Mouse (Mus musculus): Measurements from ENCODE around the gene Spns3. TPM values are rescaled to one million over a fixed set of nuclear protein-coding genes. Genes with fewer than 3 reads are reported as not detected.

Spns3 gene
- polyA plus RNA-seq (2014; fragmentation: Illumina TruSeq; extraction: RNeasy Lipid Tissue Mini Kit (QIAGEN cat#74804); ENCODE audit: low read depth, low replicate concordance): not detected

DNA sequence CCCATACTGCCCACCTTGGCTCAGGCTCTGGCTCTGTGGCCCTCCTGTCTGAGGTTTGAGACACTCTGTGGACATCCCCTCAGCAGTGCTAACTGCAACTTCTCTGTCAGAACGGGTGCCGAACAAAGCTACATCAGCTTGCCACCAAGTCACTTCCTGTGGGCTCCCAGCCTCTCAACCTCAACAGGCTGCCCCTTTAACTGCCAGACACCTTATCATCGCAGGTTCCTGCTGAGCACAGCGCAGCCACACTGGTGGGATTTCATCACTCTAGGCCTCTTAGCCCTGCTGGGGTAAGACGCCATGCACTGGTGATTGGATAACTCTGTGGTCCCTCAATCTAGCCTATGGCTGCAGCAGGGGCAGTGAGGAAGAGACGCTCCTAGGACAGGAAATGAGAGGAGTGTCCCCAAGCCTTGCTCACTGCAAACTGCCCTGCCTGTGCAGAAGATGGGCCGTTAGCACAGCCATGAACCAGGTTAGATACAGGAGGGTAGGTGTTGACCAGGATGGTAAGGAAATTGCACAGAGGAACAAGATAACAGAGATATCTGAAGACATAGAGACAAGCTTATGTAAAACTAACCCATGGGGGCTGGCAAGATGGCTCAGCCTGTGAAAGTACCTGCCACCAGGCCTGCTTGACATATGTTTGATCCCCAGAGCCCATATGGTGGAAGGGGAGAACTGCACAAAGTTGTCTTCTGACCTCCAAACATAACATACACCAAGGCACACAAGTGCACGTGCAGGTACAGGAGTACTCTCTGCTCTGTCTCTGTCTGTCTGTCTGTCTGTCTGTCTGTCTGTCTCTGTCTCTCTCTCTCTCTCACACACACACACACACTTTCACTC lies at the start of gene Spns3:
Gene Spns3, minus strand, starts transcription at position 373 of the 855 bp plus-strand sequence.

DNA sequence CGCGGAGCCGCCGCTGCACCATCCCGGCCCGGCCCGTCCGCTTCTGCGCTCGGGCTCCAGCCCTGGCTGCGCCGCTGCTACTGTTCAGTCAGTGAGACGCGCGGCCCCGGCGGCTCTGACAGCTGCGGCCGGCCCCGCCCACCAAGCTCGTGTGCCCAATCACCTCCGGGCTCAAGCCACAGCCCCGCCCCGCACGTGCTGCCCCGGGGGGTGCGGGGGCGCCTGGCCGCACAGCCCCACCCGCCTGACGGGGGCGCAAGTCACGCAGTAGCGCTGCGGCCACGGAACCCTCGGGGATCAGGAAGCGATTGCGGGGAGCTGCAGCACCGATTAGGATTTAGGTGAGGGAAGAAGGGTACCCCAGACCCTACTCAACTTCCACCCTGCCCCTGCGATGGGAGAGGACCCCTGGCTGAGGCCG lies 60.4 kb downstream of the Spns3 start, which contains the start of gene Spns2:
Gene Spns2, minus strand, starts transcription at position 24 of the 421 bp plus-strand sequence.

Other genes starting within 250 kb of the Spns3 start
- gene Xaf1, start 248.9 kb downstream of the Spns3 start, polyA plus RNA-seq (2014; fragmentation: Illumina TruSeq; extraction: RNeasy Lipid Tissue Mini Kit (QIAGEN cat#74804); ENCODE audit: low read depth, low replicate concordance): 20.2 TPM
- gene Fbxo39, start 236.1 kb downstream of the Spns3 start, polyA plus RNA-seq (2014; fragmentation: Illumina TruSeq; extraction: RNeasy Lipid Tissue Mini Kit (QIAGEN cat#74804); ENCODE audit: low read depth, low replicate concordance): not detected
- not detected for gene Tekt1, start 188.1 kb downstream of the Spns3 start, polyA plus RNA-seq (2014; fragmentation: Illumina TruSeq; extraction: RNeasy Lipid Tissue Mini Kit (QIAGEN cat#74804); ENCODE audit: low read depth, low replicate concordance)
- 0.32 TPM for gene Smtnl2, start 138.8 kb downstream of the Spns3 start, polyA plus RNA-seq (2014; fragmentation: Illumina TruSeq; extraction: RNeasy Lipid Tissue Mini Kit (QIAGEN cat#74804); ENCODE audit: low read depth, low replicate concordance)
- 2.4 TPM for gene Ggt6, start 115.0 kb downstream of the Spns3 start, polyA plus RNA-seq (2014; fragmentation: Illumina TruSeq; extraction: RNeasy Lipid Tissue Mini Kit (QIAGEN cat#74804); ENCODE audit: low read depth, low replicate concordance)
- gene Mybbp1a, start 109.2 kb downstream of the Spns3 start, polyA plus RNA-seq (2014; fragmentation: Illumina TruSeq; extraction: RNeasy Lipid Tissue Mini Kit (QIAGEN cat#74804); ENCODE audit: low read depth, low replicate concordance): 14.4 TPM
- 6.7 TPM for gene Spns2, start 60.6 kb downstream of the Spns3 start, polyA plus RNA-seq (2014; fragmentation: Illumina TruSeq; extraction: RNeasy Lipid Tissue Mini Kit (QIAGEN cat#74804); ENCODE audit: low read depth, low replicate concordance)
- gene Ube2g1, start 56.8 kb upstream of the Spns3 start, polyA plus RNA-seq (2014; fragmentation: Illumina TruSeq; extraction: RNeasy Lipid Tissue Mini Kit (QIAGEN cat#74804); ENCODE audit: low read depth, low replicate concordance): 85.4 TPM
- 12.9 TPM for gene Ankfy1, start 139.5 kb upstream of the Spns3 start, polyA plus RNA-seq (2014; fragmentation: Illumina TruSeq; extraction: RNeasy Lipid Tissue Mini Kit (QIAGEN cat#74804); ENCODE audit: low read depth, low replicate concordance)
- gene Cyb5d2, start 245.6 kb upstream of the Spns3 start, polyA plus RNA-seq (2014; fragmentation: Illumina TruSeq; extraction: RNeasy Lipid Tissue Mini Kit (QIAGEN cat#74804); ENCODE audit: low read depth, low replicate concordance): 11.9 TPM
- 5.3 TPM for gene Zzef1, start 245.7 kb upstream of the Spns3 start, polyA plus RNA-seq (2014; fragmentation: Illumina TruSeq; extraction: RNeasy Lipid Tissue Mini Kit (QIAGEN cat#74804); ENCODE audit: low read depth, low replicate concordance)

Measured in liver, adult 10 weeks (tissue).